16 mouse cellular contexts compared by ENCODE assay signal in genomic region chr17:14953452-14953851, GRCm38 (mm10). TPM values are rescaled to one million over a fixed set of nuclear protein-coding genes. Genes with fewer than 3 reads are reported as not detected.
DNase-seq lines count a peak whose midpoint lies in the region; ATAC-seq and TF ChIP-seq lines count a peak whose summit lies in the region.
"Had no signal": no experiment of that assay in that cellular context is flagged by ENCODE, and none has a peak within 500 bp of the region (broad histone marks: within the 10 kb centered on the region; RNA-seq: fewer than 3 reads in every experiment).

No protein-coding gene starts in this region.

- peak; percentile 8 for DNase-seq in G1E (ENCODE audit: low spot score)
- peak; percentile 52 for DNase-seq in ZHBTc4 (ENCODE audit: low read depth, low spot score)
- no peak for DNase-seq in cerebellum, adult 18-20 months
- DNase-seq in kidney, adult 18-20 months = no peak
- DNase-seq: adrenal gland, postnatal 10 days; cerebellum, postnatal 10 days; kidney, postnatal 10 days; right cerebral cortex, postnatal 4 days; thymus, adult 2 months had no signal

- peak overlapping the region; percentile 23; the same call in 1 of the 2 replicates for H3K27ac ChIP-seq in liver, embryonic 12.5 days
- no peak overlapping the region for H3K27ac ChIP-seq in forebrain, embryonic 16.5 days (ENCODE audit: low read length)
- H3K27ac ChIP-seq: intestine, embryonic 15.5 days; limb, embryonic 15.5 days had no signal

- 62% methylated on average over 8 of the region's 8 CpGs for WGBS in liver, embryonic 12.5 days (ENCODE audit: insufficient replicate concordance)
- WGBS in forebrain, embryonic 16.5 days = 95% methylated on average over 8 of the region's 8 CpGs

- no peaks in the 10 kb centered on the region for H3K9me3 ChIP-seq in G1E (replicated peaks)
- H3K9me3 ChIP-seq in liver, embryonic 12.5 days (replicated peaks) = no peaks in the 10 kb centered on the region
- no peaks in the 10 kb centered on the region for H3K9me3 ChIP-seq in forebrain, embryonic 16.5 days (ENCODE audit: control insufficient read depth, low read length)
- H3K9me3 ChIP-seq: intestine, embryonic 15.5 days; limb, embryonic 15.5 days had no signal

- H3K4me1 ChIP-seq in G1E (ENCODE audit: insufficient read depth, low read depth, low read length) = peaks cover 21% of the 10 kb centered on the region
- H3K4me1 ChIP-seq in liver, embryonic 12.5 days = peaks cover 32% of the 10 kb centered on the region
- no peaks in the 10 kb centered on the region for H3K4me1 ChIP-seq in forebrain, embryonic 16.5 days (replicated peaks; ENCODE audit: control insufficient read depth, insufficient read depth, low read length)
- H3K4me1 ChIP-seq: intestine, embryonic 15.5 days; limb, embryonic 15.5 days had no signal

- peaks cover 85% of the 10 kb centered on the region for H3K36me3 ChIP-seq in G1E (replicated peaks)
- H3K36me3 ChIP-seq in liver, embryonic 12.5 days = peaks cover 86% of the 10 kb centered on the region
- peaks cover 12% of the 10 kb centered on the region for H3K36me3 ChIP-seq in forebrain, embryonic 16.5 days (ENCODE audit: control insufficient read depth, insufficient read depth)

- H3K4me2 ChIP-seq in liver, embryonic 12.5 days = no peak overlapping the region
- no peak overlapping the region for H3K4me2 ChIP-seq in forebrain, embryonic 16.5 days (ENCODE audit: low read length)
- H3K4me2 ChIP-seq: intestine, embryonic 15.5 days; limb, embryonic 15.5 days had no signal

- TF ChIP-seq CTCF in G1E (IDR thresholded peaks at IDR 0.05; ENCODE audit: low read depth, low read length) = no peak

- H3K4me3 ChIP-seq in G1E (ENCODE audit: low read depth, low read length) = no peak overlapping the region
- no peak overlapping the region for H3K4me3 ChIP-seq in liver, embryonic 12.5 days
- H3K4me3 ChIP-seq in forebrain, embryonic 16.5 days (replicated peaks; ENCODE audit: low read length) = no peak overlapping the region
- H3K4me3 ChIP-seq: erythroblast, embryonic 14.5 days; intestine, embryonic 15.5 days; limb, embryonic 15.5 days had no signal

- no peak overlapping the region for H3K9ac ChIP-seq in liver, embryonic 12.5 days
- H3K9ac ChIP-seq in forebrain, embryonic 16.5 days (replicated peaks; ENCODE audit: low read depth, low read length) = no peak overlapping the region
- H3K9ac ChIP-seq: intestine, embryonic 15.5 days; limb, embryonic 15.5 days had no signal

- no peaks in the 10 kb centered on the region for H3K27me3 ChIP-seq in G1E (ENCODE audit: insufficient read depth, low read length)
- H3K27me3 ChIP-seq in liver, embryonic 12.5 days (replicated peaks) = no peaks in the 10 kb centered on the region
- H3K27me3 ChIP-seq in forebrain, embryonic 16.5 days (replicated peaks; ENCODE audit: control insufficient read depth, insufficient read depth, low read length) = no peaks in the 10 kb centered on the region
- H3K27me3 ChIP-seq: intestine, embryonic 15.5 days; limb, embryonic 15.5 days had no signal

- peak; percentile 49 for ATAC-seq in G1E (ENCODE audit: extremely low read depth, insufficient number of reproducible peaks, low FRiP score, poor library complexity, severe bottlenecking)
- peak; percentile 81 for ATAC-seq in liver, embryonic 12.5 days
- ATAC-seq in megakaryocyte-erythroid progenitor cell, adult 5-6 weeks (replicated peaks; ENCODE audit: low FRiP score, low TSS enrichment, poor library complexity, severe bottlenecking) = peak; percentile 77
- no peak for ATAC-seq in forebrain, embryonic 16.5 days
- ATAC-seq: intestine, embryonic 15.5 days had no signal

RNA-seq across cellular contexts. Expression of gene Phf10, which starts 7.6 kb away (rescaled TPM):
- total RNA-seq in G1E (2014; fragmentation: Nextera tagmentation) (187 and 239 TPM in 2 replicates), G1E (2017) (107 and 124 TPM in 2 replicates)
- 118 and 125 TPM in 2 replicates for polyA plus RNA-seq in G1E (2012)
- 119 TPM in 2 replicates for polyA plus RNA-seq in liver, embryonic 12.5 days (2016; fragmentation: Nextera tagmentation; extraction: Ambion mirVana)
- 281 and 343 TPM in 2 replicates for total RNA-seq in megakaryocyte-erythroid progenitor cell, adult 5-6 weeks (2014; fragmentation: Nextera tagmentation)
- 157 and 214 TPM in 2 replicates for total RNA-seq in megakaryocyte-erythroid progenitor cell, adult 5-6 weeks (2017)
- polyA plus RNA-seq in forebrain, embryonic 16.5 days (2015; fragmentation: Nextera tagmentation; extraction: Ambion mirVana) = 15.1 and 15.3 TPM in 2 replicates

RNA-seq across cellular contexts. Expression of gene 1600012H06Rik, which starts 10.5 kb away (rescaled TPM):
- total RNA-seq in G1E (2014; fragmentation: Nextera tagmentation) (12.3 and 16.1 TPM in 2 replicates), G1E (2017) (18.7 and 19.7 TPM in 2 replicates)
- 1.7 and 2.0 TPM in 2 replicates for polyA plus RNA-seq in G1E (2012)
- 13.7 and 15.3 TPM in 2 replicates for polyA plus RNA-seq in liver, embryonic 12.5 days (2016; fragmentation: Nextera tagmentation; extraction: Ambion mirVana)
- 8.3 and 9.3 TPM in 2 replicates for total RNA-seq in megakaryocyte-erythroid progenitor cell, adult 5-6 weeks (2014; fragmentation: Nextera tagmentation)
- 4.6 and 6.7 TPM in 2 replicates for total RNA-seq in megakaryocyte-erythroid progenitor cell, adult 5-6 weeks (2017)
- polyA plus RNA-seq in forebrain, embryonic 16.5 days (2015; fragmentation: Nextera tagmentation; extraction: Ambion mirVana) = 33.1 and 37.3 TPM in 2 replicates

RNA-seq across cellular contexts. Expression of gene Wdr27, which starts 10.5 kb away (rescaled TPM):
- 2.4 TPM in 1 of 2 replicates, not detected in the other for total RNA-seq in G1E (2014; fragmentation: Nextera tagmentation)
- total RNA-seq in G1E (2017) = 0.66 and 3.9 TPM in 2 replicates
- polyA plus RNA-seq in G1E (2012) = 1.7 and 1.9 TPM in 2 replicates
- polyA plus RNA-seq in liver, embryonic 12.5 days (2016; fragmentation: Nextera tagmentation; extraction: Ambion mirVana) = 1.6 and 2.1 TPM in 2 replicates
- total RNA-seq in megakaryocyte-erythroid progenitor cell, adult 5-6 weeks (2014; fragmentation: Nextera tagmentation) = 2.4 TPM in 1 of 2 replicates, not detected in the other
- 3.8 and 5.8 TPM in 2 replicates for total RNA-seq in megakaryocyte-erythroid progenitor cell, adult 5-6 weeks (2017)
- polyA plus RNA-seq in forebrain, embryonic 16.5 days (2015; fragmentation: Nextera tagmentation; extraction: Ambion mirVana) = 6.3 and 7.5 TPM in 2 replicates
- polyA plus RNA-seq: erythroblast, embryonic 14.5 days had no signal

RNA-seq across cellular contexts. Expression of gene 9030025P20Rik, which starts 24.8 kb away (rescaled TPM):
- 31.6 and 36.9 TPM in 2 replicates for total RNA-seq in G1E (2014; fragmentation: Nextera tagmentation)
- total RNA-seq in G1E (2017) = 30.4 and 33.3 TPM in 2 replicates
- 4.0 and 4.7 TPM in 2 replicates for polyA plus RNA-seq in G1E (2012)
- polyA plus RNA-seq in liver, embryonic 12.5 days (2016; fragmentation: Nextera tagmentation; extraction: Ambion mirVana) = 6.2 and 7.1 TPM in 2 replicates
- 5.9 and 11.4 TPM in 2 replicates for total RNA-seq in megakaryocyte-erythroid progenitor cell, adult 5-6 weeks (2014; fragmentation: Nextera tagmentation)
- 2.2 and 3.9 TPM in 2 replicates for total RNA-seq in megakaryocyte-erythroid progenitor cell, adult 5-6 weeks (2017)
- polyA plus RNA-seq in forebrain, embryonic 16.5 days (2015; fragmentation: Nextera tagmentation; extraction: Ambion mirVana) = 6.9 and 7.5 TPM in 2 replicates

RNA-seq across cellular contexts. Expression of gene Gm3417, which starts 25.1 kb away (rescaled TPM):
- total RNA-seq in G1E (2014; fragmentation: Nextera tagmentation) = 2.5 and 12.2 TPM in 2 replicates
- total RNA-seq in G1E (2017) = 0.27 and 2.4 TPM in 2 replicates
- 7.0 and 9.5 TPM in 2 replicates for polyA plus RNA-seq in G1E (2012)
- polyA plus RNA-seq in liver, embryonic 12.5 days (2016; fragmentation: Nextera tagmentation; extraction: Ambion mirVana) = 0.97 and 2.9 TPM in 2 replicates
- 0.96 and 11.1 TPM in 2 replicates for total RNA-seq in megakaryocyte-erythroid progenitor cell, adult 5-6 weeks (2014; fragmentation: Nextera tagmentation)
- 6.2 TPM in 1 of 2 replicates, not detected in the other for total RNA-seq in megakaryocyte-erythroid progenitor cell, adult 5-6 weeks (2017)
- polyA plus RNA-seq in forebrain, embryonic 16.5 days (2015; fragmentation: Nextera tagmentation; extraction: Ambion mirVana) = 0.47 and 0.86 TPM in 2 replicates
- total RNA-seq: adrenal gland, postnatal 10 days had no signal
- polyA plus RNA-seq: limb, embryonic 15.5 days; neural tube, embryonic 14.5 days; thymus, adult 2 months had no signal

Comparison
In these comparisons a context has a peak if more than half of its experiments do, and no peak if none do; other contexts are left out.
1. DNase-seq: peak in G1E (single experiment) and ZHBTc4 (single experiment); none in cerebellum, adult 18-20 months (0 of 2) and kidney, adult 18-20 months (single experiment).